ENCODE assay signal across 8 mouse cellular contexts in genomic region chr16:35541661-35542420, GRCm38 (mm10). TPM values are rescaled to one million over a fixed set of nuclear protein-coding genes. Genes with fewer than 3 reads are reported as not detected.
DNase-seq lines count a peak whose midpoint lies in the region; ATAC-seq and TF ChIP-seq lines count a peak whose summit lies in the region.

No protein-coding gene starts in this region.

- H3K27me3 ChIP-seq in ES-Bruce4 (ENCODE audit: control insufficient read depth, insufficient read depth, low read length, poor library complexity, severe bottlenecking) = peaks cover 9% of the 10 kb centered on the region
- H3K27me3 ChIP-seq in limb, embryonic 14.5 days (ENCODE audit: control insufficient read depth, insufficient read depth, low read length) = peaks cover 33% of the 10 kb centered on the region; the same call in 1 of the 2 replicates

- no peak for TF ChIP-seq POLR2A in ES-Bruce4 (IDR thresholded peaks at IDR 0.05; ENCODE audit: insufficient read depth, low read length)
- no peak for TF ChIP-seq POLR2A in cortical plate, adult 2 months (IDR thresholded peaks at IDR 0.05; ENCODE audit: extremely low read depth, insufficient read depth, low read length)
- no peak for TF ChIP-seq POLR2A in limb, embryonic 14.5 days (IDR thresholded peaks at IDR 0.05; ENCODE audit: borderline replicate concordance, extremely low read depth, insufficient read depth, insufficient read length)

- peak; percentile 23 to 33 for DNase-seq in gastrocnemius, postnatal 4 days (ENCODE audit: low spot score in 2 of 2)
- DNase-seq in gastrocnemius, postnatal 14 days = no peak
- DNase-seq in heart, postnatal 36 days = peak; percentile 10 to 15
- peak; percentile 36 for DNase-seq in limb, embryonic 14.5 days (ENCODE audit: low spot score)
- DNase-seq in retina, embryonic 14.5 days (ENCODE audit: low spot score) = peak; percentile 71

- H3K4me3 ChIP-seq in ES-Bruce4 (ENCODE audit: low read depth, low read length) = peak overlapping the region; percentile 60
- peak overlapping the region; percentile 21 for H3K4me3 ChIP-seq in cortical plate, adult 2 months (ENCODE audit: insufficient read depth, low read length)
- peak overlapping the region; percentile 61 for H3K4me3 ChIP-seq in limb, embryonic 14.5 days (replicated peaks; ENCODE audit: low read length)

- ATAC-seq in limb, embryonic 14.5 days (ENCODE audit: low FRiP score, low read depth) = peak; percentile 20; the same call in 1 of the 2 replicates
- ATAC-seq in activated CD4-positive, CD25-positive, alpha-beta regulatory T cell, adult 4 months = no peak

- TF ChIP-seq CTCF in ES-Bruce4 (IDR thresholded peaks at IDR 0.05; ENCODE audit: low read depth, low read length) = no peak
- no peak for TF ChIP-seq CTCF in cortical plate, adult 2 months (IDR thresholded peaks at IDR 0.05; ENCODE audit: extremely low read depth, insufficient read depth, low read length)

- no peaks in the 10 kb centered on the region for H3K4me1 ChIP-seq in ES-Bruce4 (ENCODE audit: control insufficient read depth, insufficient read depth, low read length)
- H3K4me1 ChIP-seq in cortical plate, adult 2 months (ENCODE audit: control insufficient read depth, insufficient read depth, low read length) = peaks cover 2% of the 10 kb centered on the region
- peaks cover 5% of the 10 kb centered on the region; the same call in 1 of the 2 replicates for H3K4me1 ChIP-seq in limb, embryonic 14.5 days (ENCODE audit: control insufficient read depth, insufficient read depth, low read length)

- H3K9me3 ChIP-seq in ES-Bruce4 (replicated peaks; ENCODE audit: control insufficient read depth, insufficient read depth, low read length, poor library complexity, severe bottlenecking) = no peaks in the 10 kb centered on the region
- no peaks in the 10 kb centered on the region for H3K9me3 ChIP-seq in limb, embryonic 14.5 days (ENCODE audit: control insufficient read depth, low read length)

- WGBS in limb, embryonic 14.5 days = 4% methylated on average over 38 of the region's 54 CpGs

- no peaks in the 10 kb centered on the region for H3K36me3 ChIP-seq in ES-Bruce4 (ENCODE audit: control insufficient read depth, insufficient read depth, low read length, poor library complexity, severe bottlenecking)
- no peaks in the 10 kb centered on the region for H3K36me3 ChIP-seq in limb, embryonic 14.5 days (ENCODE audit: control insufficient read depth, insufficient read depth, low read length)

- H3K27ac ChIP-seq in ES-Bruce4 (ENCODE audit: insufficient read depth, low read length) = no peak overlapping the region
- peak overlapping the region; percentile 30; the same call in 1 of the 2 replicates for H3K27ac ChIP-seq in cortical plate, adult 2 months (ENCODE audit: insufficient read depth, low read length)
- peak overlapping the region; percentile 43; the same call in 1 of the 2 replicates for H3K27ac ChIP-seq in limb, embryonic 14.5 days (replicated peaks; ENCODE audit: low read depth, low read length)

- peak overlapping the region; percentile 97 for H3K4me2 ChIP-seq in limb, embryonic 14.5 days (replicated peaks; ENCODE audit: low read depth, low read length, severe bottlenecking)

- H3K9ac ChIP-seq in ES-Bruce4 (ENCODE audit: low read depth, poor library complexity, severe bottlenecking) = peak overlapping the region; percentile 67
- H3K9ac ChIP-seq in limb, embryonic 14.5 days (ENCODE audit: low read depth, low read length, severe bottlenecking) = peak overlapping the region; percentile 58

- TF ChIP-seq EP300 in ES-Bruce4 (IDR thresholded peaks at IDR 0.05; ENCODE audit: insufficient read depth, low read depth, low read length) = no peak

- intact Hi-C loops in gastrocnemius, postnatal 14 days (cut with DNase I; ENCODE audit: low total_unique reads) = no loop called here
- intact Hi-C loops in heart, postnatal 36 days (cut with DNase I) = loop anchor here (2.0 to 5.0 kb wide), 2 partner anchors 175 to 223 kb away; no protein-coding TSS in a partner anchor

RNA-seq across cellular contexts. Expression of gene Sema5b, which starts 0.9 kb away (rescaled TPM):
- 1 to 10 TPM; 6.8 to 7.2 TPM for total RNA-seq in gastrocnemius, postnatal 4 days (2021)
- 1 to 10 TPM; 1.1 to 2.1 TPM for total RNA-seq in gastrocnemius, postnatal 14 days (2021)
- polyA plus RNA-seq in ES-Bruce4 (2011; ENCODE audit: insufficient read depth, insufficient read length, low read depth, missing spikeins) = 1.6 and 4.3 TPM in 2 replicates
- polyA plus RNA-seq in cortical plate, adult 2 months (2012; rRNA removed) = 18.4 and 19.0 TPM in 2 replicates
- total RNA-seq in heart, postnatal 36 days (2021) = 1 to 10 TPM in 1 of 2 experiments, under 1 TPM in 1; 0.83 to 1.7 TPM
- polyA plus RNA-seq in limb, embryonic 14.5 days (2012; rRNA removed) = 17.4 and 19.5 TPM in 2 replicates
- 4.2 and 5.4 TPM in 2 replicates for polyA plus RNA-seq in limb, embryonic 14.5 days (2014; fragmentation: Nextera tagmentation; extraction: Ambion mirVana)
- not detected for polyA plus RNA-seq in activated CD4-positive, CD25-positive, alpha-beta regulatory T cell, adult 4 months (2017; shearing (Covaris generic))

RNA-seq across cellular contexts. Expression of gene Pdia5, which starts 51.2 kb away (rescaled TPM):
- total RNA-seq in gastrocnemius, postnatal 4 days (2021) = 10 to 100 TPM; 16.9 to 19.6 TPM
- 1 to 10 TPM; 6.7 TPM for total RNA-seq in gastrocnemius, postnatal 14 days (2021)
- polyA plus RNA-seq in ES-Bruce4 (2011; ENCODE audit: insufficient read depth, insufficient read length, low read depth, missing spikeins) = 20.2 and 25.8 TPM in 2 replicates
- polyA plus RNA-seq in cortical plate, adult 2 months (2012; rRNA removed) = 7.8 and 8.0 TPM in 2 replicates
- 1 to 10 TPM; 4.7 to 4.8 TPM for total RNA-seq in heart, postnatal 36 days (2021)
- polyA plus RNA-seq in limb, embryonic 14.5 days (2012; rRNA removed) = 39.5 and 49.2 TPM in 2 replicates
- polyA plus RNA-seq in limb, embryonic 14.5 days (2014; fragmentation: Nextera tagmentation; extraction: Ambion mirVana) = 22.2 and 24.9 TPM in 2 replicates
- polyA plus RNA-seq in activated CD4-positive, CD25-positive, alpha-beta regulatory T cell, adult 4 months (2017; shearing (Covaris generic)) = not detected
